Mouse (Mus musculus) C2C12 (cell line): Measurements from ENCODE around the gene Tmem39a.

ENCODE experiments used
- CTCF ChIP-seq: IDR thresholded peaks from one replicate; pipeline ENCODE4 v1.5.1; 2011; ENCODE audit not compliant: control insufficient read depth, insufficient read depth, insufficient read length
- MAX ChIP-seq: IDR thresholded peaks from one replicate; pipeline ENCODE4 v1.6.1; 2011; ENCODE audit warnings: mild to moderate bottlenecking, control low read depth

DNA sequence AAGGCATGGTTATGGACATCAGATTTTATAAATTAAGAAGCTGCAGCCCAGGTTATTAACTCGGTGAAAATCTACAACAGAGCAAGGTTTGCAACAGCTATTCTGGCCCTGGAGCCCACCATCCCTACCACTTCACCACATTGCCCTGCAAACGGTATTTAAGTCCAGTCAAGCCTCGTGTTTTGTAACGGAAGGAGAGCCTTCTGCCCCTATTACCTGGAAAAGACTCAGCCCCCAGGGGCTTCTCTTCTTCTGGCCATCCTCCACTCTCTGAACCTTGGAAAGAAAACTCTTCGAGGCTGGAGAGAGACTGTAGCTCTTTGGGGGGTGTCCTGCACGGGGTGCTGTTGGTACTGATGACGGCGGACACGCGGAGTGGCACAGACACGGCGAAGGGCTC, 50.2 kb downstream of the Tmem39a start:
- TF ChIP-seq MAX, result no peak
- TF ChIP-seq CTCF, result no peak
